Mouse (Mus musculus) neutrophil, adult 5-6 weeks (primary cell): Measurements from ENCODE around the gene Traip. TPM values are rescaled to one million over a fixed set of nuclear protein-coding genes. Genes with fewer than 3 reads are reported as not detected.
A peak's percentile ranks its signal among the peaks of the same experiment; 100 is the strongest.

Source experiments
- ATAC-seq: fragments of 151-379, 151-347 bp; 2 replicates; pipeline ENCODE4 v1.8.0; 2017; ENCODE audit warnings: mild to moderate bottlenecking, moderate TSS enrichment; ENCODE audit not compliant: insufficient number of reproducible peaks, poor library complexity, low FRiP score, severe bottlenecking; ENCODE audit errors: extremely low read depth
- total RNA-seq: library from RNA; stranded (forward); fragments of 200-1000 nt; gene quantifications from 2 replicates; pipeline ENCODE4 v1.2.3, GENCODE M21; 2017

Traip gene
- total RNA-seq, 1 experiment from 2014 or later = 1.9 TPM

- no peak for ATAC-seq
Measured at GRCm38 (mm10) chr9:107927749-107928148, 22.2 kb upstream of the Traip start.

GRCm38 (mm10) chr9:107928169-107928568, 21.8 kb upstream of the Traip start, which contains the start of gene Actl11:
Actl11 (plus strand) TSS chr9:107928469.
- no peak for ATAC-seq

- no peak for ATAC-seq
Measured at GRCm38 (mm10) chr9:107932221-107932620, 17.7 kb upstream of the Traip start.

GRCm38 (mm10) chr9:107934146-107934545, 15.8 kb upstream of the Traip start:
- ATAC-seq = no peak

GRCm38 (mm10) chr9:107935374-107935773, 14.6 kb upstream of the Traip start, which contains the start of gene Camkv:
Camkv (plus strand) TSS chr9:107935674.
- ATAC-seq = no peak

- no peak; the same call in 1 of the 2 replicates for ATAC-seq
Measured at GRCm38 (mm10) chr9:107935790-107936214, 14.1 kb upstream of the Traip start.

- ATAC-seq = no peak
Measured at GRCm38 (mm10) chr9:107936215-107936822, 13.6 kb upstream of the Traip start.

GRCm38 (mm10) chr9:107936831-107937230, 13.1 kb upstream of the Traip start:
- ATAC-seq = no peak

GRCm38 (mm10) chr9:107947241-107948194, 2.4 kb upstream of the Traip start:
- no peak for ATAC-seq

GRCm38 (mm10) chr9:107949184-107949921, 583 bp upstream of the Traip start:
- ATAC-seq = no peak

GRCm38 (mm10) chr9:107950460-107951355, 772 bp downstream of the Traip start:
- ATAC-seq = peak; percentile 79

GRCm38 (mm10) chr9:107955613-107956289, 5.8 kb downstream of the Traip start:
- no peak for ATAC-seq

GRCm38 (mm10) chr9:107957141-107957540, 7.2 kb downstream of the Traip start:
- ATAC-seq = no peak

- ATAC-seq = no peak
Measured at GRCm38 (mm10) chr9:107959896-107960295, 10.0 kb downstream of the Traip start.

GRCm38 (mm10) chr9:107960928-107961327, 11.0 kb downstream of the Traip start:
- ATAC-seq = no peak

GRCm38 (mm10) chr9:107961351-107961762, 11.4 kb downstream of the Traip start:
- ATAC-seq = no peak

GRCm38 (mm10) chr9:107961881-107962280, 11.9 kb downstream of the Traip start:
- no peak for ATAC-seq

GRCm38 (mm10) chr9:107962916-107963315, 13.0 kb downstream of the Traip start:
- ATAC-seq = no peak
